In genomic region chr3:86231532-86232086, GRCm38 (mm10) we compare ENCODE assay signal across 13 mouse cellular contexts.
"Had no signal": no experiment of that assay in that cellular context is flagged by ENCODE, and none has a peak within 500 bp of the region (broad histone marks: within the 10 kb centered on the region; RNA-seq: fewer than 3 reads in every experiment).

No protein-coding gene starts in this region.

- H3K4me3 ChIP-seq: midbrain, embryonic 10.5 days; midbrain, embryonic 12.5 days; midbrain, embryonic 15.5 days; neural tube, embryonic 12.5 days had no signal

- H3K27ac ChIP-seq: midbrain, embryonic 10.5 days; midbrain, embryonic 12.5 days; midbrain, embryonic 15.5 days; neural tube, embryonic 12.5 days had no signal

- H3K9ac ChIP-seq: lung, embryonic 14.5 days; midbrain, embryonic 12.5 days; midbrain, embryonic 15.5 days; neural tube, embryonic 12.5 days had no signal

- DNase-seq: lung, adult 18-20 months; lung, embryonic 14.5 days; lung, postnatal 10 days; lung, postnatal 4 days; right cerebral cortex, postnatal 14 days; right cerebral cortex, postnatal 4 days; thymus, adult 18-20 months; thymus, postnatal 14 days; thymus, postnatal 36 days had no signal

- H3K27me3 ChIP-seq: midbrain, embryonic 12.5 days; midbrain, embryonic 15.5 days; neural tube, embryonic 12.5 days had no signal

- H3K4me1 ChIP-seq: midbrain, embryonic 10.5 days; midbrain, embryonic 12.5 days; neural tube, embryonic 12.5 days had no signal

- H3K36me3 ChIP-seq: midbrain, embryonic 10.5 days; midbrain, embryonic 12.5 days; midbrain, embryonic 15.5 days; neural tube, embryonic 12.5 days had no signal

- H3K9me3 ChIP-seq: midbrain, embryonic 10.5 days; midbrain, embryonic 12.5 days; midbrain, embryonic 15.5 days; neural tube, embryonic 12.5 days had no signal

- H3K4me2 ChIP-seq: lung, embryonic 14.5 days; midbrain, embryonic 12.5 days; midbrain, embryonic 15.5 days; neural tube, embryonic 12.5 days had no signal

- ATAC-seq: midbrain, embryonic 15.5 days had no signal
